Mouse (Mus musculus) hindbrain, embryonic 11.5 days (tissue): ENCODE measurements around the gene Nfix. TPM values are rescaled to one million over a fixed set of nuclear protein-coding genes. Genes with fewer than 3 reads are reported as not detected.

ENCODE experiments used
- ATAC-seq: fragments of 200-750 bp; cut with Nextera tagmentation; 2 replicates; pipeline ENCODE4 v1.8.0; 2017; ENCODE audit warnings: mild to moderate bottlenecking, moderate TSS enrichment, moderate library complexity; ENCODE audit not compliant: low FRiP score
- DNase-seq: peaks from one replicate; pipeline ENCODE4 v3.0.0-alpha.2; 2015; ENCODE audit warnings: low spot score
- H3K27ac ChIP-seq: fragments of 300-500 bp; sonication (generic); 2 replicates; pipeline ENCODE4 v1.5.1; 2014; ENCODE audit warnings: mild to moderate bottlenecking, low read depth, low read length
- H3K27me3 ChIP-seq: fragments of 300-500 bp; sonication (generic); 2 replicates; pipeline ENCODE4 v1.6.1; 2014; ENCODE audit warnings: mild to moderate bottlenecking, low read length, moderate library complexity, mixed read lengths; ENCODE audit not compliant: control insufficient read depth, insufficient read depth
- H3K36me3 ChIP-seq: fragments of 300-500 bp; sonication (generic); 2 replicates; pipeline ENCODE4 v1.6.1; 2014; ENCODE audit warnings: mild to moderate bottlenecking, low read length, moderate library complexity, mixed read lengths; ENCODE audit not compliant: control insufficient read depth, insufficient read depth
- H3K4me1 ChIP-seq: fragments of 300-500 bp; sonication (generic); replicated peaks from 2 replicates; pipeline ENCODE4 v1.6.1; 2014; ENCODE audit warnings: low read length, mixed read lengths; ENCODE audit not compliant: control insufficient read depth, insufficient read depth
- H3K4me2 ChIP-seq: fragments of 300-500 bp; sonication (generic); replicated peaks from 2 replicates; pipeline ENCODE4 v1.6.1; 2014; ENCODE audit warnings: mild to moderate bottlenecking, low read depth, low read length
- H3K4me3 ChIP-seq: fragments of 300-500 bp; sonication (generic); 2 replicates; pipeline ENCODE4 v1.5.1; 2014; ENCODE audit warnings: low read depth, low read length
- H3K9ac ChIP-seq: fragments of 300-500 bp; sonication (generic); 2 replicates; pipeline ENCODE4 v1.6.1; 2014; ENCODE audit warnings: low read depth, low read length
- H3K9me3 ChIP-seq: fragments of 300-500 bp; sonication (generic); 2 replicates; pipeline ENCODE4 v1.6.1; 2016; ENCODE audit warnings: low read length; ENCODE audit not compliant: control insufficient read depth
- WGBS: fragments of 180-500 bp; shearing (Covaris S2); extraction: QIAGEN DNeasy Blood & Tissue Kit; methylation state at CpG from one replicate; pipeline ENCODE4 v1.1.7; 2014; 5-methylcytosine and 5-hydroxymethylcytosine counted together
- polyA plus RNA-seq: library from polyadenylated mRNA; unstranded; fragments of >200 nt; fragmentation: Nextera tagmentation; extraction: Ambion mirVana; gene quantifications from 2 replicates; pipeline ENCODE4 v1.2.1, GENCODE M21; 2014

The Nfix gene
- polyA plus RNA-seq, 1 experiment from 2014 or later: 3.0 TPM

GRCm38 (mm10) chr8:84668081-84668480 is 132.1 kb downstream of the Nfix start:
- no peak overlapping the region for H3K27ac ChIP-seq
- DNase-seq (no peak), ATAC-seq (no peak)
- H3K4me2 ChIP-seq: no peak overlapping the region
- H3K4me1 ChIP-seq: no peaks in the 10 kb centered on the region
- 76% methylated on average over 1 of the region's 1 CpGs for WGBS
- no peaks in the 10 kb centered on the region for H3K9me3 ChIP-seq
- no peaks in the 10 kb centered on the region for H3K36me3 ChIP-seq
- no peaks in the 10 kb centered on the region for H3K27me3 ChIP-seq
- no peak overlapping the region for H3K4me3 ChIP-seq
- no peak overlapping the region for H3K9ac ChIP-seq

- no peaks in the 10 kb centered on the region for H3K9me3 ChIP-seq
- peak overlapping the region; percentile 68 for H3K27ac ChIP-seq
- peak overlapping the region; percentile 62 for H3K4me3 ChIP-seq
- no peaks in the 10 kb centered on the region for H3K4me1 ChIP-seq
- H3K9ac ChIP-seq: peak overlapping the region; percentile 81
- H3K36me3 ChIP-seq: no peaks in the 10 kb centered on the region
- ATAC-seq (no peak), DNase-seq (no peak)
- H3K4me2 ChIP-seq: peak overlapping the region; percentile 76
- WGBS: 5% methylated on average over 14 of the region's 14 CpGs
- H3K27me3 ChIP-seq: no peaks in the 10 kb centered on the region
These were observed 134.7 kb downstream of the Nfix start for GRCm38 (mm10) chr8:84665385-84665893.

GRCm38 (mm10) chr8:84664566-84665384 is 135.4 kb downstream of the Nfix start:
- under 1% methylated on average over 29 of the region's 29 CpGs for WGBS
- peak overlapping the region; percentile 81 for H3K9ac ChIP-seq
- no peaks in the 10 kb centered on the region for H3K4me1 ChIP-seq
- H3K27me3 ChIP-seq: no peaks in the 10 kb centered on the region
- no peaks in the 10 kb centered on the region for H3K36me3 ChIP-seq
- H3K4me3 ChIP-seq: peak overlapping the region; percentile 62
- H3K27ac ChIP-seq: peak overlapping the region; percentile 68
- ATAC-seq (peak; percentile 49), DNase-seq (peak; percentile 83)
- no peaks in the 10 kb centered on the region for H3K9me3 ChIP-seq
- H3K4me2 ChIP-seq: peak overlapping the region; percentile 76

- Histone ChIP-seq H3K4me1 (no peaks in the 10 kb centered on the region), H3K9ac (peak overlapping the region; percentile 81), H3K36me3 (no peaks in the 10 kb centered on the region), H3K27ac (peak overlapping the region; percentile 68), H3K9me3 (no peaks in the 10 kb centered on the region), H3K27me3 (no peaks in the 10 kb centered on the region), H3K4me2 (peak overlapping the region; percentile 97), H3K4me3 (peak overlapping the region; percentile 85)
- peak; percentile 99 for DNase-seq
- peak; percentile 80 for ATAC-seq
- 4% methylated on average over 43 of the region's 43 CpGs for WGBS
These were observed 136.4 kb downstream of the Nfix start for GRCm38 (mm10) chr8:84663483-84664327.

- Histone ChIP-seq H3K4me1 (no peaks in the 10 kb centered on the region), H3K4me2 (peak within 1 kb of the TSS; percentile 97), H3K36me3 (no peaks in the 10 kb centered on the region), H3K4me3 (peak within 1 kb of the TSS; percentile 85), H3K27ac (peak within 1 kb of the TSS; percentile 82), H3K27me3 (no peaks in the 10 kb centered on the region), H3K9me3 (no peaks in the 10 kb centered on the region), H3K9ac (peak within 1 kb of the TSS; percentile 89)
- ATAC-seq (peak; percentile 77), DNase-seq (peak; percentile 96)
- 0% methylated on average over 27 of the region's 27 CpGs for WGBS
These were observed 137.5 kb downstream of the Nfix start, which contains the start of gene Ier2 for GRCm38 (mm10) chr8:84662581-84663065. TSS of gene Ier2 (minus strand) at chr8:84662852.

- Histone ChIP-seq H3K4me1 (peaks cover 2% of the 10 kb centered on the region), H3K9me3 (no peaks in the 10 kb centered on the region), H3K9ac (peak overlapping the region; percentile 89), H3K36me3 (no peaks in the 10 kb centered on the region), H3K27me3 (no peaks in the 10 kb centered on the region), H3K27ac (peak overlapping the region; percentile 82), H3K4me3 (peak overlapping the region; percentile 85), H3K4me2 (peak overlapping the region; percentile 97)
- WGBS: under 1% methylated on average over 61 of the region's 61 CpGs
- DNase-seq: peak; percentile 74
- peak; percentile 22; the same call in 1 of the 2 replicates for ATAC-seq
These were observed 138.1 kb downstream of the Nfix start for GRCm38 (mm10) chr8:84661961-84662571.

- no peaks in the 10 kb centered on the region for H3K36me3 ChIP-seq
- under 1% methylated on average over 24 of the region's 24 CpGs for WGBS
- peak overlapping the region; percentile 97 for H3K4me2 ChIP-seq
- no peaks in the 10 kb centered on the region for H3K27me3 ChIP-seq
- no peak for ATAC-seq
- no peaks in the 10 kb centered on the region for H3K9me3 ChIP-seq
- peak overlapping the region; percentile 89 for H3K9ac ChIP-seq
- peak overlapping the region; percentile 82 for H3K27ac ChIP-seq
- H3K4me3 ChIP-seq: peak overlapping the region; percentile 85
- peaks cover 8% of the 10 kb centered on the region for H3K4me1 ChIP-seq
- peak; percentile 66 for DNase-seq
These were observed 138.7 kb downstream of the Nfix start for GRCm38 (mm10) chr8:84661458-84661871.

GRCm38 (mm10) chr8:84660819-84661457 is 139.2 kb downstream of the Nfix start:
- Histone ChIP-seq H3K4me2 (peak overlapping the region; percentile 97), H3K9me3 (no peaks in the 10 kb centered on the region), H3K27me3 (no peaks in the 10 kb centered on the region), H3K27ac (peak overlapping the region; percentile 79), H3K9ac (peak overlapping the region; percentile 89), H3K4me1 (peaks cover 14% of the 10 kb centered on the region), H3K4me3 (peak overlapping the region; percentile 85), H3K36me3 (no peaks in the 10 kb centered on the region)
- ATAC-seq (no peak), DNase-seq (peak; percentile 73)
- under 1% methylated on average over 20 of the region's 20 CpGs for WGBS
